Mouse (Mus musculus) midbrain, embryonic 15.5 days (tissue): ENCODE measurements around the gene Ewsr1. TPM values are rescaled to one million over a fixed set of nuclear protein-coding genes. Genes with fewer than 3 reads are reported as not detected.

ENCODE experiments used
- ATAC-seq: fragments of 200-750 bp; cut with Nextera tagmentation; replicated peaks from 2 replicates; pipeline ENCODE4 v1.8.0; 2017; ENCODE audit warnings: moderate TSS enrichment
- H3K27ac ChIP-seq: fragments of 300-500 bp; sonication (generic); 2 replicates; pipeline ENCODE4 v1.5.1; 2015; ENCODE audit warnings: mild to moderate bottlenecking, inconsistent platforms
- H3K27me3 ChIP-seq: fragments of 300-500 bp; sonication (generic); replicated peaks from 2 replicates; pipeline ENCODE4 v1.6.1; 2015; ENCODE audit warnings: inconsistent platforms
- H3K36me3 ChIP-seq: fragments of 300-500 bp; sonication (generic); replicated peaks from 2 replicates; pipeline ENCODE4 v1.6.1; 2015; ENCODE audit warnings: inconsistent platforms
- H3K4me1 ChIP-seq: fragments of 300-500 bp; sonication (generic); 2 replicates; pipeline ENCODE4 v1.6.1; 2015; ENCODE audit warnings: inconsistent platforms
- H3K4me2 ChIP-seq: fragments of 300-500 bp; sonication (generic); 2 replicates; pipeline ENCODE4 v1.6.1; 2015; ENCODE audit warnings: inconsistent platforms, mild to moderate bottlenecking, moderate library complexity
- H3K4me3 ChIP-seq: fragments of 300-500 bp; sonication (generic); 2 replicates; pipeline ENCODE4 v1.5.1; 2015; ENCODE audit warnings: mild to moderate bottlenecking, inconsistent platforms
- H3K9ac ChIP-seq: fragments of 300-500 bp; sonication (generic); 2 replicates; pipeline ENCODE4 v1.6.1; 2015; ENCODE audit warnings: mild to moderate bottlenecking, inconsistent platforms
- H3K9me3 ChIP-seq: fragments of 300-500 bp; sonication (generic); 2 replicates; pipeline ENCODE4 v1.6.1; 2016; ENCODE audit warnings: inconsistent platforms
- WGBS: fragments of 180-500 bp; shearing (Covaris S2); methylation state at CpG from one replicate; pipeline ENCODE4 v1.1.7; 2015; ENCODE audit warnings: mixed read lengths; 5-methylcytosine and 5-hydroxymethylcytosine counted together
- polyA plus RNA-seq: library from polyadenylated mRNA; unstranded; fragments of >200 nt; fragmentation: Nextera tagmentation; extraction: Ambion mirVana; gene quantifications from 2 replicates; pipeline ENCODE4 v1.2.1, GENCODE M21; 2015

The Ewsr1 gene
- 635 and 653 TPM in 2 replicates for polyA plus RNA-seq

DNA sequence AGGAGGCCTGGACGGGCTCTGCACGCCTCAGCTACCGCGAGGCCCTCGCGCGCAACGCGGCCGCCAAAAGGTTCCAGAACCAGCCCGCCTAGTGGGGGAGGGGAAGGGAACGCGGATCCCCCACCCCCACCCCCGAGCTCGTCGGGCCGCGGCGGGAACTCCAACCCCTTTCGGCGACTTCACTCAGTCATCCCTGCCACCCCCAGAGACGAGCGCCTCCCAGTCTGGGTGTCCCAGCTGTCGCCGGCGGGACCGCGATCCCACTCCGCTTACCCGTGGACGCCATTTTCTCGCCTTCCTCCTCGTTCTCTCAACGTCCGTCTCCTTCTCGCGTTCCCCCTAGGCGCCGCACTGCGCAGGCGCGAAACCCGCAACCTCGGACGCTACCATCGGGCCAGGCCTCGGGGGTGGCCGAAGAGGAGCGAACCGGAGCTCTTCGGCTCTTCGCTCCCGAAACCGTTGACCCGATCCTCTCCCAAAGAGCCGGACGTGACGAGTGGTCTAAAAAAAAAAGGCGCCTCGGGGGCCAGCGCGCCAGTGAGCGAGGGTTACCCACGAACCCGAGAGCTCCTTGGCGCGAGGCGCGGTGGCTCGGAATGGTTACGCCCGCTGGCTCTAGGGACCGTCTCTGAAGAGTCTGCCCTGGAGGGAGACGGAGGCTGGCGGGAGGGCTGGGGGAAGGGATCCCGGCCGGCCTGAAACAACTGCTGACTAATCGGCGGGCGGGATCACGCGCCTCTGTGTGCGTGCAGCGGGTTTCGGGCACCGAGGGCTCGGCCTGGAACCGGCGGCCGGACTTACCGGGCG, at the start of gene Ewsr1, which contains the start of gene Rhbdd3:
Ewsr1 (minus strand) TSS at position 531 of the 807 bp plus-strand sequence.
Rhbdd3 (plus strand) TSS at position 191 of the 807 bp plus-strand sequence.
- Histone ChIP-seq H3K4me1 (peaks cover 42% of the 10 kb centered on the region), H3K27me3 (no peaks in the 10 kb centered on the region), H3K9ac (peak within 1 kb of the TSS; percentile 85), H3K9me3 (no peaks in the 10 kb centered on the region), H3K36me3 (no peaks in the 10 kb centered on the region; the same call in 1 of the 2 replicates), H3K27ac (peak within 1 kb of the TSS; percentile 99), H3K4me2 (peak within 1 kb of the TSS; percentile 78), H3K4me3 (peak within 1 kb of the TSS; percentile 66)
- WGBS = under 1% methylated on average over 87 of the region's 92 CpGs
- peak; percentile 90 for ATAC-seq

DNA sequence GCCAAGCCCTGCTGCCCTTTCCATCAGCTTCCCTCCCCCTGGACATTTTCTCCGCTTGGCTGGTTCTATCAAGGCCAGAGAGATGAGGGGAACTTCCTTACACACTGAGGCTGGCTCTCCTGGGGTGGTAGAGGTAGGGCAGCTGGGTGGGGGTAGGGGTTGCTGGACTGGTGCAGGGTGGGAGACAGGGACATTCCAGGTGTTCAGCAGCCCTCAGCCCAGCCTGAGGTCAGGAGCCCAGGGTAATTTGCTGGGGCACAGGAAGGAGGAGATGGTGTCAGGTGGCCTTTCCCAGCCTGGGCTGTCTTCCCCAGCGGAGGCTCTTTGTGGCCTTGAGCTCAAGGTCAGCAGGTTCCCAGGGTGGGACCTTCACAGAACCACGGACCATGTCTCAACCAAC, 46.5 kb upstream of the Ewsr1 start:
- no peak overlapping the region for H3K4me3 ChIP-seq
- H3K4me1 ChIP-seq = peaks cover 8% of the 10 kb centered on the region; the same call in 1 of the 2 replicates
- ATAC-seq = no peak

DNA sequence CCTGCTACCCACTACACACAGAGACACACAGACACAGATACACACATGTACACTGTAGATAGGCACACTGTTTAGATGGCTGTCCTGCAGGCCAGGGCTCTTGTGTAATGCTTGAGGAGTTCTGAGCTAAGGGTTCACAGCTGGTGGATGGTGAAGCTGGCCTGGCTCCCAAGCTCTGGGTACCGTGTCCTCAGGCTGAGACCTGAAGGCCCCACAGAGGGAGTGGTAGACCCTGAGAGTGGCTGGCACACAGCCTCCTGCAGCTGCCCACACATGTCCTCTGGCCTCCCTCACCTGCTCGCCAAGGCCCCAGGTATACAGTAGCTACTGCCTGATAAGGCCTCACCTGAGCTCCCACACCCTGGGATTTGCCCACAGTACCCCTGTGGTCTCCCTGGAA, 42.9 kb upstream of the Ewsr1 start:
- Histone ChIP-seq H3K9ac (no peak overlapping the region), H3K4me2 (no peak overlapping the region), H3K9me3 (no peaks in the 10 kb centered on the region), H3K4me1 (peaks cover 5% of the 10 kb centered on the region; the same call in 1 of the 2 replicates), H3K27ac (no peak overlapping the region), H3K36me3 (no peaks in the 10 kb centered on the region), H3K4me3 (no peak overlapping the region), H3K27me3 (no peaks in the 10 kb centered on the region)
- WGBS = 82% methylated on average over 2 of the region's 2 CpGs
- ATAC-seq = no peak

More for the DNA sequence above, 46.5 kb upstream of the Ewsr1 start:
- H3K9ac ChIP-seq = no peak overlapping the region
- H3K9me3 ChIP-seq = no peaks in the 10 kb centered on the region
- 0 out of 2 replicates have a peak, but pooled peaks cover 4% of the 10 kb centered on the region for H3K27me3 ChIP-seq
- H3K27ac ChIP-seq = no peak overlapping the region
- no peaks in the 10 kb centered on the region for H3K36me3 ChIP-seq
- 72% methylated on average over 3 of the region's 3 CpGs for whole genome bisulfite sequencing
- no peak overlapping the region for H3K4me2 ChIP-seq

DNA sequence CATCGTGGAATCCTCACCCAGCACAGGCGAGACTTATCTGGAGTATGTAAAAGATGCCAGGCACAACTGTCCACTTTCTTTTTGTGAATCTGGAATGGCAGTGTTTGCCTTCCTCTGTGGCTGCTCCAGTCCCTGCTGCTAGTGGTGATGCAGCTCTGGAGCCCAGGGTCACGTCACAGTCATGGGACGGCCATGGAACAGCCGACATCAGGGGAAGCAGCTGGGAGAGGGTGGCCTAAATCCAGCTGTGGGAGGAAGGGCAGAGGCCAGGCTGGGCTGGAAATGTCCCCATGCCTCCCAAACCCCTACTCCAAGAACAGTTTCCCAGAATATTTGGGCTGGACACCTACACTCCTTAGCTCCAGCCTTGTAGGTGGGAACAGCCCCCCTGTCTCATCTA, 42.2 kb upstream of the Ewsr1 start:
- Histone ChIP-seq H3K4me1 (peaks cover 5% of the 10 kb centered on the region; the same call in 1 of the 2 replicates), H3K27me3 (no peaks in the 10 kb centered on the region), H3K27ac (no peak overlapping the region), H3K4me3 (no peak overlapping the region), H3K4me2 (no peak overlapping the region), H3K9ac (no peak overlapping the region), H3K9me3 (no peaks in the 10 kb centered on the region), H3K36me3 (no peaks in the 10 kb centered on the region)
- ATAC-seq = no peak
- WGBS = 86% methylated on average over 5 of the region's 5 CpGs

GRCm38 (mm10) chr11:5140619-5141018, 41.6 kb upstream of the Ewsr1 start:
- H3K27ac ChIP-seq = no peak overlapping the region
- no peak overlapping the region for H3K4me2 ChIP-seq
- 57% methylated on average over 8 of the region's 8 CpGs for WGBS
- no peak overlapping the region for H3K4me3 ChIP-seq
- H3K9me3 ChIP-seq = no peaks in the 10 kb centered on the region
- ATAC-seq = no peak
- H3K27me3 ChIP-seq = no peaks in the 10 kb centered on the region
- H3K36me3 ChIP-seq = no peaks in the 10 kb centered on the region
- H3K4me1 ChIP-seq = peaks cover 5% of the 10 kb centered on the region; the same call in 1 of the 2 replicates
- H3K9ac ChIP-seq = no peak overlapping the region

DNA sequence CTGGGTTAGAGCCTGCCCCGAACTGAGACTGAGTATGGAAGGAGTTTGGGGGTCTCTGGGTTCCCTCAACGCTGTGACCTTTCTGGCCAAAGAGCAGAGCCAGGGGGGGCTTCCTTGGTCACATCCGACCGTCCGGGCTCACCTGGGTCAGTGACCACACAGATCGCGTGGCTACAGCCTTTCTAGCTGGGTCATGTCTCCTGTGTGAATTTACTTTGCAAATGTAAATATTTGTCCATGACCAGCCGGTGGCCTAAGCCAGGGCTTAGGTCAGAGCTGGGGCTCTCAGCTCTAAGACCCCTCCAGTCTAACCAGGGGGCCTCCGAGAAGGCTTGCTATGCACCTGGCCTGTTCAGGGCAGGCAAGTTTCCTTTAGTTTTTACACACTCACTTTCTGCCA, 40.3 kb upstream of the Ewsr1 start:
- no peak for ATAC-seq
- Histone ChIP-seq H3K9ac (no peak overlapping the region), H3K27ac (no peak overlapping the region), H3K9me3 (no peaks in the 10 kb centered on the region), H3K36me3 (no peaks in the 10 kb centered on the region), H3K27me3 (no peaks in the 10 kb centered on the region), H3K4me3 (no peak overlapping the region), H3K4me1 (peaks cover 5% of the 10 kb centered on the region; the same call in 1 of the 2 replicates), H3K4me2 (no peak overlapping the region)
- WGBS = 82% methylated on average over 9 of the region's 9 CpGs

DNA sequence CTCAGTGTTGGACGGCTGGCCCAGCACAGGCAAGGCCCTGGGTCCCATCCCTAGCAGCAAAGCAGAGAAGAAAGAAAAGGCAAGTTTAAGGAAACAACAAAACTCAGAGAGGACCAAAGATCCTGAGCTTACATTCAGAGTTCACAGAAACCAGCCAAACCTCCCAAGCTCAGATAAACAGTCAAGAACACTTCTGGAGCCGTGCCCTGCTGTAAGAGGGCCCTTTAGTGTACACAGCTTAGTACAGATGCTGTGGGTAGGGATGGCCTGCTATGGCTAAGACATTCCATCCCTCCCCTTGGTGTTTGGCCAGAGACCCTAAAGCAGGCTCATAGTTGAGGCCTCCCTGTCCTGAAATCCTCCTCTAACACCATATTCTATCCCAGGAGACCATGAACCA, 39.6 kb upstream of the Ewsr1 start:
- Histone ChIP-seq H3K4me1 (peaks cover 5% of the 10 kb centered on the region; the same call in 1 of the 2 replicates), H3K27ac (no peak overlapping the region), H3K9ac (no peak overlapping the region), H3K9me3 (no peaks in the 10 kb centered on the region), H3K27me3 (no peaks in the 10 kb centered on the region), H3K36me3 (no peaks in the 10 kb centered on the region), H3K4me2 (no peak overlapping the region), H3K4me3 (no peak overlapping the region)
- 82% methylated on average over 2 of the region's 2 CpGs for WGBS
- no peak for ATAC-seq

GRCm38 (mm10) chr11:5135914-5136313, 36.8 kb upstream of the Ewsr1 start:
- WGBS = 85% methylated on average over 11 of the region's 11 CpGs
- H3K9me3 ChIP-seq = no peaks in the 10 kb centered on the region
- no peaks in the 10 kb centered on the region for H3K36me3 ChIP-seq
- no peak overlapping the region for H3K9ac ChIP-seq
- no peak overlapping the region for H3K4me3 ChIP-seq
- no peak overlapping the region for H3K27ac ChIP-seq
- H3K4me1 ChIP-seq = peaks cover 5% of the 10 kb centered on the region; the same call in 1 of the 2 replicates
- no peak for ATAC-seq
- H3K4me2 ChIP-seq = no peak overlapping the region
- no peaks in the 10 kb centered on the region for H3K27me3 ChIP-seq

- Histone ChIP-seq H3K36me3 (no peaks in the 10 kb centered on the region), H3K4me2 (no peak overlapping the region), H3K4me1 (peaks cover 5% of the 10 kb centered on the region; the same call in 1 of the 2 replicates), H3K9ac (no peak overlapping the region), H3K27ac (no peak overlapping the region), H3K4me3 (no peak overlapping the region), H3K27me3 (no peaks in the 10 kb centered on the region), H3K9me3 (no peaks in the 10 kb centered on the region)
- WGBS = 82% methylated on average over 4 of the region's 4 CpGs
- no peak for ATAC-seq
These were observed 33.7 kb upstream of the Ewsr1 start for GRCm38 (mm10) chr11:5132751-5133150.

DNA sequence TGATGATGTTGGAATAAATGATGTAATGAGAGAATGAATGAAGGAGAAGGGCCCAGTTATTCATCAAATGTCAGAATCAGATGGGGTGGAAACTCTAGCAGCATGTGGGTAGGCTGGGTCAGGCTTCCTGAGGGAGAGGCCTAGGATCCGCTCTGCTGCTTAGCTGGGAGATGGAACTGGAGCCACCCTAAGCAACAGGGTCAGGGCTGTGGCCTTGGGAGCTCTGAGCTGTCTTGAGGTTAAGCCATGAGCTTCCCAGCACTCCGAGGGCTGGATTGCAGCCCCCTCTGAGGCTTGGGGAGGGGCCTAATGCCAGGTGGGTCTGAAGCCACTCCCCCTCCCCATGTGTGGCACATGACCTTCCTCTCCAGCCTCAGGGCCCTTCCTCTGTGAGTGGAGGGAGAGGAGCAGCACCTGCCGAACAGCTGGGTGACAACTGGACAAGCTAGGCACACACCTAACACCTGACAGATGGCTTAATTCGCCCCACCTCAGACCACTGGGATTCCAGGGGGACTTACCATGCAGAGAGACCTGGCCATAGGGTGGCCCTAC, 31.1 kb upstream of the Ewsr1 start:
- H3K4me2 ChIP-seq = no peak overlapping the region
- ATAC-seq = no peak
- no peaks in the 10 kb centered on the region for H3K36me3 ChIP-seq
- no peaks in the 10 kb centered on the region for H3K27me3 ChIP-seq
- no peak overlapping the region for H3K9ac ChIP-seq
- no peaks in the 10 kb centered on the region for H3K9me3 ChIP-seq
- H3K27ac ChIP-seq = no peak overlapping the region
- 58% methylated on average over 4 of the region's 4 CpGs for whole genome bisulfite sequencing
- peaks cover 5% of the 10 kb centered on the region; the same call in 1 of the 2 replicates for H3K4me1 ChIP-seq
- no peak overlapping the region for H3K4me3 ChIP-seq

DNA sequence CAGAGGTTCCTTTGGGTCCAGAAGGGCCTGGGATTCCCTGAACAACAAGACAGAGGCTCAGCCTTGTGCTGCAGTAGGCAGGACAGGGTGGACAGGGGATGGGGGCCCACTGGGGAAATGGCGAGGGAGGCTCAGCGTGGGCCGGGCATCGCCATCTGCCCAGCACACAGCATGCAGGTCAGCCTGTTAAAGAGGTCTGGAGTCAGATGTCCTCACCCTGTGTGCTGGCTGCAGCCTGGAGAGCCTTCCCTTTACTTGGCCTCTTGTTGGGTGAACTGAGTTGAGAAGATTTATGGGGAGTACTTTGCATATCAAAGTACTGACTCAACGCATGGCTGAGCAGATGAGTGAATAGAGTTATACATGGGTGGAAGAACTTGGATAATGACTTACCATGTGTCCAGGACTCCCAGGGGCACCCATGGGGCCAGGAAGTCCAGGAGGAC, 30.0 kb upstream of the Ewsr1 start:
- Histone ChIP-seq H3K4me3 (no peak overlapping the region), H3K27me3 (no peaks in the 10 kb centered on the region), H3K9me3 (no peaks in the 10 kb centered on the region), H3K27ac (no peak overlapping the region), H3K4me1 (peaks cover 5% of the 10 kb centered on the region; the same call in 1 of the 2 replicates), H3K9ac (no peak overlapping the region), H3K4me2 (no peak overlapping the region), H3K36me3 (no peaks in the 10 kb centered on the region)
- WGBS = 9% methylated on average over 5 of the region's 5 CpGs
- no peak for ATAC-seq

GRCm38 (mm10) chr11:5125713-5126112, 26.6 kb upstream of the Ewsr1 start:
- Histone ChIP-seq H3K4me3 (no peak overlapping the region), H3K9me3 (no peaks in the 10 kb centered on the region), H3K9ac (no peak overlapping the region), H3K27ac (no peak overlapping the region), H3K4me1 (peaks cover 5% of the 10 kb centered on the region; the same call in 1 of the 2 replicates), H3K27me3 (no peaks in the 10 kb centered on the region), H3K4me2 (no peak overlapping the region), H3K36me3 (no peaks in the 10 kb centered on the region)
- 58% methylated on average over 4 of the region's 4 CpGs for WGBS
- no peak for ATAC-seq
